8 mouse cellular contexts compared by ENCODE assay signal in genomic region chr6:38341751-38342665, GRCm38 (mm10). TPM values are rescaled to one million over a fixed set of nuclear protein-coding genes. Genes with fewer than 3 reads are reported as not detected.
DNase-seq lines count a peak whose midpoint lies in the region; ATAC-seq and TF ChIP-seq lines count a peak whose summit lies in the region.

No protein-coding gene starts in this region.

- WGBS in heart, embryonic 16.5 days: 16% methylated on average over 11 of the region's 11 CpGs
- WGBS in small intestine, adult 2 months: 8% methylated on average over 11 of the region's 11 CpGs
- WGBS in lung, adult 2 months: 25% methylated on average over 11 of the region's 11 CpGs

- H3K4me2 ChIP-seq in heart, embryonic 16.5 days (ENCODE audit: low read depth, low read length): peak overlapping the region; percentile 50

- H3K27ac ChIP-seq in heart, embryonic 16.5 days (ENCODE audit: low read length): 0 out of 2 replicates have a peak overlapping the region, but pooled peaks have one; percentile 42
- peak overlapping the region; percentile 82 for H3K27ac ChIP-seq in small intestine, adult 2 months (ENCODE audit: insufficient read depth, low read depth, low read length)

- H3K4me3 ChIP-seq in heart, embryonic 16.5 days (ENCODE audit: low read length): peak overlapping the region; percentile 27
- H3K4me3 ChIP-seq in small intestine, adult 2 months (ENCODE audit: low read depth, low read length): peak overlapping the region; percentile 35
- H3K4me3 ChIP-seq in lung, adult 2 months (replicated peaks; ENCODE audit: extremely low read depth, low read depth, low read length): no peak overlapping the region

- 0 out of 2 replicates have a peak overlapping the region, but pooled peaks have one; percentile 29 for H3K9ac ChIP-seq in heart, embryonic 16.5 days (ENCODE audit: low read length)

- no peak for ATAC-seq in heart, embryonic 16.5 days (replicated peaks; ENCODE audit: extremely low read depth, insufficient read depth, low FRiP score)
- peak; percentile 86 for ATAC-seq in erythroid progenitor cell, adult 5-6 weeks (replicated peaks; ENCODE audit: low FRiP score, poor library complexity, severe bottlenecking)

- no peaks in the 10 kb centered on the region for H3K9me3 ChIP-seq in heart, embryonic 16.5 days (replicated peaks; ENCODE audit: control insufficient read depth, low read length)

- no peak for DNase-seq in heart, adult 8-10 months (ENCODE audit: low spot score)
- peak; percentile 47 for DNase-seq in T-cell, adult 2 months (ENCODE audit: low spot score)
- DNase-seq in left cerebral cortex, adult 8-10 months (ENCODE audit: low spot score in 2 of 2): no peak
- DNase-seq in layer of hippocampus, adult 9-10 months (ENCODE audit: low spot score): no peak
- DNase-seq in lung, adult 2 months: no peak

- no peak for TF ChIP-seq CTCF in small intestine, adult 2 months (IDR thresholded peaks at IDR 0.05; ENCODE audit: extremely low read depth, insufficient read length, insufficient replicate concordance, low read depth, low read length)
- TF ChIP-seq CTCF in lung, adult 2 months (IDR thresholded peaks at IDR 0.05; ENCODE audit: insufficient read depth, low read length): no peak

- no peaks in the 10 kb centered on the region for H3K27me3 ChIP-seq in heart, embryonic 16.5 days (ENCODE audit: control insufficient read depth, insufficient read depth, low read length)
- H3K27me3 ChIP-seq in small intestine, adult 2 months (ENCODE audit: control insufficient read depth, insufficient read depth, low read length): no peaks in the 10 kb centered on the region

- TF ChIP-seq POLR2A in small intestine, adult 2 months (IDR thresholded peaks at IDR 0.05; ENCODE audit: low read depth, low read length): no peak
- no peak for TF ChIP-seq POLR2A in lung, adult 2 months (IDR thresholded peaks at IDR 0.05; ENCODE audit: borderline replicate concordance, extremely low read depth, low read depth, low read length)

- peaks cover 18% of the 10 kb centered on the region for H3K4me1 ChIP-seq in heart, embryonic 16.5 days (ENCODE audit: control insufficient read depth, insufficient read depth, low read length)
- peaks cover 27% of the 10 kb centered on the region; the same call in 1 of the 2 replicates for H3K4me1 ChIP-seq in small intestine, adult 2 months (ENCODE audit: control insufficient read depth, insufficient read depth, insufficient read length, low read length)
- peaks cover 16% of the 10 kb centered on the region for H3K4me1 ChIP-seq in lung, adult 2 months (ENCODE audit: control insufficient read depth, insufficient read depth, low read length)

- H3K36me3 ChIP-seq in heart, embryonic 16.5 days (ENCODE audit: control insufficient read depth, insufficient read depth): no peaks in the 10 kb centered on the region
- H3K36me3 ChIP-seq in small intestine, adult 2 months (ENCODE audit: control insufficient read depth, insufficient read depth, low read length): peaks cover 26% of the 10 kb centered on the region

RNA-seq across cellular contexts. Expression of gene Zc3hav1, which starts 12.4 kb away (rescaled TPM):
- 8.9 and 12.4 TPM in 2 replicates for polyA plus RNA-seq in heart, embryonic 16.5 days (2015; fragmentation: Nextera tagmentation; extraction: Ambion mirVana)
- total RNA-seq in heart, adult 8-10 months (2022): 10 to 100 TPM; 13.8 to 15.5 (median 14.6) TPM
- total RNA-seq in erythroid progenitor cell, adult 5-6 weeks (2015; ENCODE audit: low replicate concordance): 149 and 161 TPM in 2 replicates
- 166 and 185 TPM in 2 replicates for total RNA-seq in erythroid progenitor cell, adult 5-6 weeks (2017; ENCODE audit: low replicate concordance)
- 14.9 and 34.7 TPM in 2 replicates for polyA plus RNA-seq in small intestine, adult 2 months (2012; rRNA removed)
- 1 to 10 TPM; 4.0 to 7.2 (median 5.6) TPM for total RNA-seq in left cerebral cortex, adult 8-10 months (2022)
- polyA plus RNA-seq in lung, adult 2 months (2012; rRNA removed): 22.3 and 24.6 TPM in 2 replicates

RNA-seq across cellular contexts. Expression of gene Ttc26, which starts 39.3 kb away (rescaled TPM):
- 2.6 and 2.8 TPM in 2 replicates for polyA plus RNA-seq in heart, embryonic 16.5 days (2015; fragmentation: Nextera tagmentation; extraction: Ambion mirVana)
- total RNA-seq in heart, adult 8-10 months (2022): 1 to 10 TPM; 1.3 to 2.1 (median 1.8) TPM
- total RNA-seq in erythroid progenitor cell, adult 5-6 weeks (2015; ENCODE audit: low replicate concordance): 0.72 TPM in 1 of 2 replicates, not detected in the other
- total RNA-seq in erythroid progenitor cell, adult 5-6 weeks (2017; ENCODE audit: low replicate concordance): not detected in 2 replicates
- polyA plus RNA-seq in small intestine, adult 2 months (2012; rRNA removed): 0.08 and 0.13 TPM in 2 replicates
- total RNA-seq in left cerebral cortex, adult 8-10 months (2022): 10 to 100 TPM in 1 of 4 experiments, 1 to 10 TPM in 3; 8.1 to 11.8 (median 8.9) TPM
- 1.3 and 1.9 TPM in 2 replicates for polyA plus RNA-seq in lung, adult 2 months (2012; rRNA removed)

RNA-seq across cellular contexts. Expression of gene Zc3hav1l, which starts 42.9 kb away (rescaled TPM):
- polyA plus RNA-seq in heart, embryonic 16.5 days (2015; fragmentation: Nextera tagmentation; extraction: Ambion mirVana): 5.2 TPM in 2 replicates
- 1 to 10 TPM; 1.0 to 1.6 (median 1.3) TPM for total RNA-seq in heart, adult 8-10 months (2022)
- 1.1 and 2.5 TPM in 2 replicates for total RNA-seq in erythroid progenitor cell, adult 5-6 weeks (2015; ENCODE audit: low replicate concordance)
- 0.64 and 1.1 TPM in 2 replicates for total RNA-seq in erythroid progenitor cell, adult 5-6 weeks (2017; ENCODE audit: low replicate concordance)
- polyA plus RNA-seq in small intestine, adult 2 months (2012; rRNA removed): 0.80 and 1.3 TPM in 2 replicates
- total RNA-seq in left cerebral cortex, adult 8-10 months (2022): 1 to 10 TPM; 3.1 to 3.5 (median 3.4) TPM
- polyA plus RNA-seq in lung, adult 2 months (2012; rRNA removed): 3.2 and 4.4 TPM in 2 replicates

Comparison
In these comparisons a context has a peak if more than half of its experiments do, and no peak if none do; other contexts are left out.
1. RNA of gene Zc3hav1, which starts 12.4 kb away (total RNA-seq): 149 to 185 TPM in erythroid progenitor cell, adult 5-6 weeks; 13.8 to 15.5 TPM in heart, adult 8-10 months and 4.0 to 7.2 TPM in left cerebral cortex, adult 8-10 months; every median in the first group is over 4 times any median in the second.